In the genomic region with DNA sequence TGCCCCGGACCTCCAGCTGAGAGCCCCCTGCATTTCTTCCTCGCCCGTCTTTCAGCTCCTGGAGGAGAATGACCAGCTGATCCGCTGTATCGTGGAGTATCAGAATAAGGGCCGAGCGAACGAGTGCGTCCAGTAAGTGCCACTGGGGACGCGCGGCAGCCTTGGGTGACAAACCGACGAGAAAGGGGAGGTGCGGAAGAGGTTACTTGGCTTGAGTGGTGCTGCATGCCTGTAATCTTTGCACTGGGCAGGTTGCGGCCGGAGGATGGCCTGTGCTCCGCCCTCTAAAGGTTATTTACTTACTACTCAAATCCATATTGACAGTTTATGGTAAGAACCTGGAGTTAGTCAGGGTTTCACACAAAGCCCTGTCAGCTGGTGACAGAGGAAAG, we compare ENCODE assay signal across 8 mouse cellular contexts. TPM values are rescaled to one million over a fixed set of nuclear protein-coding genes. Genes with fewer than 3 reads are reported as not detected.
DNase-seq lines count a peak whose midpoint lies in the region; ATAC-seq and TF ChIP-seq lines count a peak whose summit lies in the region.

No protein-coding gene starts in this region.

- H3K27ac ChIP-seq in left cerebral cortex, adult 2 months: peak overlapping the region; percentile 99
- H3K27ac ChIP-seq in bone marrow, adult 2 months (ENCODE audit: control insufficient read depth, insufficient read depth, low read depth, low read length, poor library complexity): peak overlapping the region; percentile 81
- peak overlapping the region; percentile 95 for H3K27ac ChIP-seq in liver, embryonic 16.5 days (ENCODE audit: low read length)

- TF ChIP-seq CTCF in left cerebral cortex, adult 2 months (IDR thresholded peaks at IDR 0.05): no peak
- no peak for TF ChIP-seq CTCF in bone marrow, adult 2 months (IDR thresholded peaks at IDR 0.05; ENCODE audit: control insufficient read depth, insufficient read depth, low read length)

- H3K4me2 ChIP-seq in liver, embryonic 16.5 days (ENCODE audit: low read depth, low read length): peak overlapping the region; percentile 84

- intact Hi-C loops in left cerebral cortex, adult 2 months (cut with DNase I): no loop called here
- intact Hi-C loops in left cerebral cortex, postnatal 4 days (cut with DNase I): no loop called here
- intact Hi-C loops in left cerebral cortex, postnatal 10 days (cut with DNase I): no loop called here

- TF ChIP-seq POLR2A in bone marrow, adult 2 months (IDR thresholded peaks at IDR 0.05; ENCODE audit: borderline replicate concordance, control insufficient read depth, low read depth, low read length): peak; percentile 34; the same call in 1 of the 2 replicates

- no peaks in the 10 kb centered on the region for H3K27me3 ChIP-seq in liver, embryonic 16.5 days (ENCODE audit: control insufficient read depth, insufficient read depth, low read depth, low read length)
- H3K27me3 ChIP-seq in splenic B cell, adult 2 months (ENCODE audit: control insufficient read depth, insufficient read depth, low read length, poor library complexity, severe bottlenecking): no peaks in the 10 kb centered on the region

- H3K36me3 ChIP-seq in liver, embryonic 16.5 days (ENCODE audit: control insufficient read depth, insufficient read depth): peaks cover 8% of the 10 kb centered on the region
- no peaks in the 10 kb centered on the region; the same call in 1 of the 2 replicates for H3K36me3 ChIP-seq in splenic B cell, adult 2 months (ENCODE audit: control insufficient read depth, insufficient read depth, low read length, poor library complexity, severe bottlenecking)

- peak overlapping the region; percentile 84 for H3K9ac ChIP-seq in liver, embryonic 16.5 days (ENCODE audit: low read depth, low read length)

- under 1% methylated on average over 18 of the region's 18 CpGs for WGBS in bone marrow, adult 2 months
- under 1% methylated on average over 18 of the region's 18 CpGs for WGBS in liver, embryonic 16.5 days (ENCODE audit: insufficient replicate concordance)

- ATAC-seq in hematopoietic stem cell, adult 5-6 weeks (replicated peaks in 1 of 2; ENCODE audit: insufficient read depth in 1 of 2, low FRiP score in 2 of 2, low TSS enrichment in 1 of 2, low read depth in 1 of 2, poor library complexity in 2 of 2, severe bottlenecking in 2 of 2): peak; percentile 22 to 37; a peak in 3 of 4 replicates
- peak; percentile 64 for ATAC-seq in liver, embryonic 16.5 days (ENCODE audit: low read depth)

- H3K9me3 ChIP-seq in liver, embryonic 16.5 days (replicated peaks; ENCODE audit: control insufficient read depth, low read length): no peaks in the 10 kb centered on the region

- DNase-seq in left cerebral cortex, adult 2 months (ENCODE audit: extremely low spot score in 1 of 2, low spot score in 2 of 2): no peak
- no peak for DNase-seq in left cerebral cortex, postnatal 4 days
- DNase-seq in splenic B cell, adult 2 months (ENCODE audit: low read depth, low spot score): peak; percentile 46
- no peak for DNase-seq in yolk sac, embryonic 10.5 days (ENCODE audit: low spot score)
- DNase-seq in left cerebral cortex, postnatal 10 days (ENCODE audit: extremely low spot score in 1 of 2, low spot score in 2 of 2): no peak

- H3K4me3 ChIP-seq in left cerebral cortex, adult 2 months: peak overlapping the region; percentile 80
- peak overlapping the region; percentile 93 for H3K4me3 ChIP-seq in bone marrow, adult 2 months (replicated peaks; ENCODE audit: control insufficient read depth, low read depth, low read length)
- H3K4me3 ChIP-seq in liver, embryonic 16.5 days (ENCODE audit: low read depth, low read length): peak overlapping the region; percentile 94

- H3K4me1 ChIP-seq in bone marrow, adult 2 months (ENCODE audit: control insufficient read depth, insufficient read depth, low read length): peaks cover 2% of the 10 kb centered on the region
- peaks cover 35% of the 10 kb centered on the region for H3K4me1 ChIP-seq in liver, embryonic 16.5 days (ENCODE audit: control insufficient read depth, low read depth, low read length)

RNA-seq across cellular contexts. Expression of a gene that starts 0.5 kb away (rescaled TPM):
- total RNA-seq in left cerebral cortex, adult 2 months (2021): 10 to 100 TPM; 84.4 to 89.6 TPM
- 10 to 100 TPM; 60.1 to 60.6 TPM for total RNA-seq in left cerebral cortex, postnatal 4 days (2021)
- 39.6 and 72.1 TPM in 2 replicates for polyA plus RNA-seq in bone marrow, adult 2 months (2011; ENCODE audit: insufficient read depth, insufficient read length, low replicate concordance, missing spikeins)
- total RNA-seq in hematopoietic stem cell, adult 5-6 weeks (2017): 27.1 and 30.0 TPM in 2 replicates
- polyA plus RNA-seq in liver, embryonic 16.5 days (2015; fragmentation: Nextera tagmentation; extraction: Ambion mirVana): 54.9 and 55.5 TPM in 2 replicates
- 10 to 100 TPM; 76.4 to 94.9 TPM for total RNA-seq in left cerebral cortex, postnatal 10 days (2021)

RNA-seq across cellular contexts. Expression of a gene that starts 5.3 kb away (rescaled TPM):
- 10 to 100 TPM; 31.0 to 32.8 TPM for total RNA-seq in left cerebral cortex, adult 2 months (2021)
- total RNA-seq in left cerebral cortex, postnatal 4 days (2021): 10 to 100 TPM; 38.7 to 40.7 TPM
- 4.5 and 8.3 TPM in 2 replicates for polyA plus RNA-seq in bone marrow, adult 2 months (2011; ENCODE audit: insufficient read depth, insufficient read length, low replicate concordance, missing spikeins)
- 4.3 and 4.4 TPM in 2 replicates for total RNA-seq in hematopoietic stem cell, adult 5-6 weeks (2017)
- 2.8 and 3.0 TPM in 2 replicates for polyA plus RNA-seq in liver, embryonic 16.5 days (2015; fragmentation: Nextera tagmentation; extraction: Ambion mirVana)
- 10 to 100 TPM; 32.5 to 33.0 TPM for total RNA-seq in left cerebral cortex, postnatal 10 days (2021)

RNA-seq across cellular contexts. Expression of a gene that starts 8.4 kb away (rescaled TPM):
- 100 to 1,000 TPM; 125 to 130 TPM for total RNA-seq in left cerebral cortex, adult 2 months (2021)
- 100 to 1,000 TPM; 145 to 152 TPM for total RNA-seq in left cerebral cortex, postnatal 4 days (2021)
- polyA plus RNA-seq in bone marrow, adult 2 months (2011; ENCODE audit: insufficient read depth, insufficient read length, low replicate concordance, missing spikeins): 41.4 and 50.9 TPM in 2 replicates
- 155 and 156 TPM in 2 replicates for total RNA-seq in hematopoietic stem cell, adult 5-6 weeks (2017)
- polyA plus RNA-seq in liver, embryonic 16.5 days (2015; fragmentation: Nextera tagmentation; extraction: Ambion mirVana): 24.9 and 25.2 TPM in 2 replicates
- total RNA-seq in left cerebral cortex, postnatal 10 days (2021): 100 to 1,000 TPM; 112 to 119 TPM

RNA-seq across cellular contexts. Expression of a gene that starts 48.5 kb away (rescaled TPM):
- 100 to 1,000 TPM; 119 to 133 TPM for total RNA-seq in left cerebral cortex, adult 2 months (2021)
- 10 to 100 TPM; 87.2 to 91.9 TPM for total RNA-seq in left cerebral cortex, postnatal 4 days (2021)
- 2.0 and 3.0 TPM in 2 replicates for polyA plus RNA-seq in bone marrow, adult 2 months (2011; ENCODE audit: insufficient read depth, insufficient read length, low replicate concordance, missing spikeins)
- total RNA-seq in hematopoietic stem cell, adult 5-6 weeks (2017): 2.8 and 3.0 TPM in 2 replicates
- 0.50 and 0.89 TPM in 2 replicates for polyA plus RNA-seq in liver, embryonic 16.5 days (2015; fragmentation: Nextera tagmentation; extraction: Ambion mirVana)
- 100 to 1,000 TPM; 105 to 110 TPM for total RNA-seq in left cerebral cortex, postnatal 10 days (2021)
